Comparison of ENCODE assay signal across 21 mouse cellular contexts in genomic region chr17:46157131-46157530, GRCm38 (mm10). TPM values are rescaled to one million over a fixed set of nuclear protein-coding genes. Genes with fewer than 3 reads are reported as not detected.
A peak's percentile ranks its signal among the peaks of the same experiment; 100 is the strongest.
DNase-seq lines count a peak whose midpoint lies in the region; ATAC-seq and TF ChIP-seq lines count a peak whose summit lies in the region.
"Had no signal": no experiment of that assay in that cellular context is flagged by ENCODE, and none has a peak within 500 bp of the region (broad histone marks: within the 10 kb centered on the region; RNA-seq: fewer than 3 reads in every experiment).

No protein-coding gene starts in this region.

- peak overlapping the region; percentile 61 for H3K4me2 ChIP-seq in liver, embryonic 13.5 days
- H3K4me2 ChIP-seq in liver, postnatal 0 days (ENCODE audit: low read depth, low read length): peak overlapping the region; percentile 50
- H3K4me2 ChIP-seq: embryonic facial prominence, embryonic 13.5 days; heart, embryonic 15.5 days; hindbrain, embryonic 14.5 days had no signal

- no peak for TF ChIP-seq CTCF in bone marrow, adult 2 months (IDR thresholded peaks at IDR 0.05; ENCODE audit: control insufficient read depth, insufficient read depth, low read length)
- no peak for TF ChIP-seq CTCF in liver, postnatal 0 days (IDR thresholded peaks at IDR 0.05; ENCODE audit: low read depth)

- intact Hi-C loops in heart, postnatal 14 days (cut with DNase I): no loop called here

- no peak overlapping the region for H3K4me3 ChIP-seq in bone marrow, adult 2 months (replicated peaks; ENCODE audit: control insufficient read depth, low read depth, low read length)
- H3K4me3 ChIP-seq in liver, embryonic 13.5 days (replicated peaks): 0 out of 2 replicates have a peak overlapping the region, but pooled peaks have one; percentile 3
- no peak overlapping the region for H3K4me3 ChIP-seq in liver, postnatal 0 days (ENCODE audit: low read depth, low read length)
- H3K4me3 ChIP-seq: embryonic facial prominence, embryonic 13.5 days; forebrain, embryonic 10.5 days; gastrocnemius, adult 2 months; heart, embryonic 15.5 days; hindbrain, embryonic 10.5 days had no signal

- H3K4me1 ChIP-seq in bone marrow, adult 2 months (ENCODE audit: control insufficient read depth, insufficient read depth, low read length): peaks cover 2% of the 10 kb centered on the region
- H3K4me1 ChIP-seq in liver, embryonic 13.5 days (replicated peaks): peaks cover 66% of the 10 kb centered on the region
- H3K4me1 ChIP-seq in liver, postnatal 0 days (ENCODE audit: insufficient read depth): peaks cover 44% of the 10 kb centered on the region

- H3K36me3 ChIP-seq in liver, embryonic 13.5 days: peaks cover 10% of the 10 kb centered on the region
- H3K36me3 ChIP-seq in liver, postnatal 0 days (replicated peaks; ENCODE audit: insufficient read depth, low read length): no peaks in the 10 kb centered on the region
- H3K36me3 ChIP-seq: embryonic facial prominence, embryonic 13.5 days; forebrain, embryonic 10.5 days; heart, embryonic 15.5 days; hindbrain, embryonic 10.5 days had no signal

- no peaks in the 10 kb centered on the region for H3K27me3 ChIP-seq in liver, embryonic 13.5 days
- no peaks in the 10 kb centered on the region for H3K27me3 ChIP-seq in liver, postnatal 0 days (ENCODE audit: insufficient read depth, low read length)
- H3K27me3 ChIP-seq: CH12.LX; embryonic facial prominence, embryonic 13.5 days; heart, embryonic 15.5 days; Patski had no signal

- peak; percentile 92 for DNase-seq in heart, adult 11 months
- DNase-seq in heart, postnatal 14 days: no peak
- DNase-seq in liver, embryonic 13.5 days: no peak
- no peak for DNase-seq in liver, postnatal 0 days
- DNase-seq in urinary bladder, adult 18-20 months (ENCODE audit: low spot score in 2 of 2): no peak
- DNase-seq: adrenal gland, postnatal 14 days; cerebellum, adult 18-20 months; cerebellum, postnatal 14 days; gastrocnemius, adult 2 months; gastrocnemius, postnatal 25 days had no signal

- no peak for TF ChIP-seq POLR2A in bone marrow, adult 2 months (IDR thresholded peaks at IDR 0.05; ENCODE audit: borderline replicate concordance, control insufficient read depth, low read depth, low read length)

- WGBS in bone marrow, adult 2 months: 91% methylated on average over 8 of the region's 8 CpGs
- 91% methylated on average over 8 of the region's 8 CpGs for WGBS in liver, embryonic 13.5 days (ENCODE audit: insufficient replicate concordance)
- 93% methylated on average over 8 of the region's 8 CpGs for WGBS in liver, postnatal 0 days (ENCODE audit: insufficient replicate concordance)

- no peaks in the 10 kb centered on the region for H3K9me3 ChIP-seq in liver, embryonic 13.5 days (replicated peaks)
- H3K9me3 ChIP-seq in liver, postnatal 0 days (ENCODE audit: low read length): no peaks in the 10 kb centered on the region
- H3K9me3 ChIP-seq: embryonic facial prominence, embryonic 13.5 days; forebrain, embryonic 10.5 days; heart, embryonic 15.5 days; hindbrain, embryonic 10.5 days had no signal

- peak overlapping the region; percentile 56 for H3K9ac ChIP-seq in liver, embryonic 13.5 days
- 0 out of 2 replicates have a peak overlapping the region, but pooled peaks have one; percentile 12 for H3K9ac ChIP-seq in liver, postnatal 0 days (replicated peaks)
- H3K9ac ChIP-seq: embryonic facial prominence, embryonic 13.5 days; heart, embryonic 15.5 days; hindbrain, embryonic 14.5 days had no signal

- TF ChIP-seq EP300 in liver, postnatal 0 days (IDR thresholded peaks at IDR 0.05; ENCODE audit: low read depth): no peak

- ATAC-seq in liver, embryonic 13.5 days (ENCODE audit: low read depth): no peak
- no peak for ATAC-seq in liver, postnatal 0 days
- ATAC-seq: activated CD4-positive, CD25-positive, alpha-beta regulatory T cell, adult 4 months; forebrain, embryonic 14.5 days; Patski had no signal

- peak overlapping the region; percentile 66 for H3K27ac ChIP-seq in bone marrow, adult 2 months (ENCODE audit: control insufficient read depth, insufficient read depth, low read depth, low read length, poor library complexity)
- H3K27ac ChIP-seq in liver, embryonic 13.5 days: peak overlapping the region; percentile 96
- H3K27ac ChIP-seq in liver, postnatal 0 days (ENCODE audit: low read depth): peak overlapping the region; percentile 82
- H3K27ac ChIP-seq: embryonic facial prominence, embryonic 13.5 days; forebrain, embryonic 10.5 days; gastrocnemius, adult 2 months; heart, embryonic 15.5 days; hindbrain, embryonic 10.5 days; hindbrain, embryonic 14.5 days had no signal

RNA-seq across cellular contexts. Expression of gene Gtpbp2, which starts 3.7 kb away (rescaled TPM):
- 10 to 100 TPM; 85.3 TPM for total RNA-seq in heart, postnatal 14 days (2021)
- polyA plus RNA-seq in bone marrow, adult 2 months (2011; ENCODE audit: insufficient read depth, insufficient read length, low replicate concordance, missing spikeins): 194 and 345 TPM in 2 replicates
- 25.7 and 27.0 TPM in 2 replicates for polyA plus RNA-seq in liver, embryonic 13.5 days (2015; fragmentation: Nextera tagmentation; extraction: Ambion mirVana)
- 23.4 and 27.5 TPM in 2 replicates for polyA plus RNA-seq in liver, postnatal 0 days (2015; fragmentation: Nextera tagmentation; extraction: Ambion mirVana)

RNA-seq across cellular contexts. Expression of gene Mad2l1bp, which starts 3.8 kb away (rescaled TPM):
- 10 to 100 TPM; 22.2 to 27.6 TPM for total RNA-seq in heart, postnatal 14 days (2021)
- polyA plus RNA-seq in bone marrow, adult 2 months (2011; ENCODE audit: insufficient read depth, insufficient read length, low replicate concordance, missing spikeins): 25.9 and 32.7 TPM in 2 replicates
- polyA plus RNA-seq in liver, embryonic 13.5 days (2015; fragmentation: Nextera tagmentation; extraction: Ambion mirVana): 44.4 and 46.9 TPM in 2 replicates
- 25.0 and 25.3 TPM in 2 replicates for polyA plus RNA-seq in liver, postnatal 0 days (2015; fragmentation: Nextera tagmentation; extraction: Ambion mirVana)

RNA-seq across cellular contexts. Expression of gene Rsph9, which starts 13.1 kb away (rescaled TPM):
- 1 to 10 TPM; 1.1 to 1.4 TPM for total RNA-seq in heart, postnatal 14 days (2021)
- 1.7 and 5.0 TPM in 2 replicates for polyA plus RNA-seq in bone marrow, adult 2 months (2011; ENCODE audit: insufficient read depth, insufficient read length, low replicate concordance, missing spikeins)
- 0.72 and 0.96 TPM in 2 replicates for polyA plus RNA-seq in liver, embryonic 13.5 days (2015; fragmentation: Nextera tagmentation; extraction: Ambion mirVana)
- polyA plus RNA-seq in liver, postnatal 0 days (2015; fragmentation: Nextera tagmentation; extraction: Ambion mirVana): 1.7 and 1.8 TPM in 2 replicates
- total RNA-seq: granulocyte monocyte progenitor cell, adult 5-6 weeks had no signal

RNA-seq across cellular contexts. Expression of gene Polh, which starts 45.3 kb away (rescaled TPM):
- total RNA-seq in heart, postnatal 14 days (2021): 10 to 100 TPM in 1 of 2 experiments, 1 to 10 TPM in 1; 9.7 to 10.6 TPM
- polyA plus RNA-seq in bone marrow, adult 2 months (2011; ENCODE audit: insufficient read depth, insufficient read length, low replicate concordance, missing spikeins): 17.3 and 23.2 TPM in 2 replicates
- 19.0 and 23.9 TPM in 2 replicates for polyA plus RNA-seq in liver, embryonic 13.5 days (2015; fragmentation: Nextera tagmentation; extraction: Ambion mirVana)
- 6.9 and 8.9 TPM in 2 replicates for polyA plus RNA-seq in liver, postnatal 0 days (2015; fragmentation: Nextera tagmentation; extraction: Ambion mirVana)

RNA-seq across cellular contexts. Expression of gene Xpo5, which starts 45.5 kb away (rescaled TPM):
- total RNA-seq in heart, postnatal 14 days (2021): 10 to 100 TPM; 18.7 to 20.6 TPM
- polyA plus RNA-seq in bone marrow, adult 2 months (2011; ENCODE audit: insufficient read depth, insufficient read length, low replicate concordance, missing spikeins): 8.6 and 15.1 TPM in 2 replicates
- 19.0 and 23.5 TPM in 2 replicates for polyA plus RNA-seq in liver, embryonic 13.5 days (2015; fragmentation: Nextera tagmentation; extraction: Ambion mirVana)
- 7.4 and 8.7 TPM in 2 replicates for polyA plus RNA-seq in liver, postnatal 0 days (2015; fragmentation: Nextera tagmentation; extraction: Ambion mirVana)
